Mouse (Mus musculus) heart, postnatal 36 days (tissue): ENCODE data around the gene Slc13a2. TPM values are rescaled to one million over a fixed set of nuclear protein-coding genes. Genes with fewer than 3 reads are reported as not detected.

Experiments used
- DNase-seq, 2 experiments: peaks; one replicate each; pipeline ENCODE4 v3.0.0; 2021 to 2022
- intact Hi-C: fragments of 180-260 bp; cut with DNase I; formaldehyde crosslinking; loops from one replicate; pipeline ENCODE4 v1.15.1; 2025
- total RNA-seq, 2 experiments: library from RNA; stranded (reverse); gene quantifications; 2 replicates each; pipeline ENCODE4 v1.2.3; 2021

Gene Slc13a2
- total RNA-seq, 2 experiments from 2014 or later: not detected

- intact Hi-C loops: loop anchor here (5.0 kb wide), 1 partner anchor 94 kb away; no protein-coding TSS in a partner anchor
- DNase-seq: peak; percentile 7 to 18
These were observed 63.5 kb downstream of the Slc13a2 start for GRCm38 (mm10) chr11:78358330-78359007.

- intact Hi-C loops: loop anchor here (5.0 kb wide), 1 partner anchor 97 kb away; no protein-coding TSS in a partner anchor
These were observed 66.4 kb downstream of the Slc13a2 start for GRCm38 (mm10) chr11:78355471-78356238.

GRCm38 (mm10) chr11:78354905-78355304, 67.1 kb downstream of the Slc13a2 start:
- intact Hi-C loops: loop anchor here (5.0 kb wide), 1 partner anchor 97 kb away; no protein-coding TSS in a partner anchor
- no peak for DNase-seq

More at GRCm38 (mm10) chr11:78355471-78356238, 66.4 kb downstream of the Slc13a2 start:
- DNase-seq: peak; percentile 59 to 75

- no peak for DNase-seq
- intact Hi-C loops: no loop called here
These were observed 68.9 kb downstream of the Slc13a2 start for GRCm38 (mm10) chr11:78353081-78353480.

- no peak for DNase-seq
These were observed 72.3 kb downstream of the Slc13a2 start for GRCm38 (mm10) chr11:78349441-78350358.

GRCm38 (mm10) chr11:78348474-78348873, 73.5 kb downstream of the Slc13a2 start:
- intact Hi-C loops: loop anchor here (5.0 kb wide), 1 partner anchor 86 kb away; the partner anchor contains the start of gene 2610507B11Rik
- no peak for DNase-seq

More at GRCm38 (mm10) chr11:78349441-78350358, 72.3 kb downstream of the Slc13a2 start:
- intact Hi-C loops: loop anchor here (5.0 kb wide), 1 partner anchor 87 kb away; the partner anchor contains the start of gene 2610507B11Rik

DNA sequence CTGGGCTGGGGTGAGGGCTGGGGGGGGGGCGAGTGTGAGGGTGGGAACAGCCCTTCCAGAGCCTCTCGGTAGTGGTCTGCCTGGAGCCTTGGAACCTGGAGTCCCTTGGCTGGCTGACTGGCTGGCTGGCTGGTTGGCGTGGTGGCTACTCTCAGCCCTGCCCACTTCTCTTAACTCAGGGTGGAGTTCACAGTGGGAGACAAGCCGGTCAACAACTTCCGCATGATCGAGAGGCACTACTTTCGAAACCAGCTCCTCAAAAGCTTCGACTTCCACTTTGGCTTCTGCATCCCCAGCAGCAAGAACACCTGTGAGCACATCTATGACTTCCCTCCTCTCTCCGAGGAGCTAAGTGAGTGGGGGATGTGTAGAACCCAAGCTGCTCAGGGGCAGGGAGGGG, 74.1 kb downstream of the Slc13a2 start:
- DNase-seq: peak in 1 of 2 experiments; percentile 29
- intact Hi-C loops: loop anchor here (5.0 kb wide), 1 partner anchor 86 kb away; the partner anchor contains the start of gene 2610507B11Rik

Other genes starting within 250 kb of the Slc13a2 start
- 1 to 10 TPM; 2.2 to 3.4 TPM for gene Nek8, start 245.5 kb downstream of the Slc13a2 start, total RNA-seq
- gene Tlcd1, start 245.5 kb downstream of the Slc13a2 start, total RNA-seq: 1 to 10 TPM; 6.1 to 7.5 TPM
- gene Rpl23a, start 238.6 kb downstream of the Slc13a2 start, total RNA-seq: 100 to 1,000 TPM; 805 to 853 TPM
- gene Rab34, start 233.8 kb downstream of the Slc13a2 start, total RNA-seq: 10 to 100 TPM in 1 of 2 experiments, 1 to 10 TPM in 1; 10.0 to 13.2 TPM
- gene Proca1, start 228.8 kb downstream of the Slc13a2 start, total RNA-seq: under 1 TPM; 0.50 to 0.70 TPM
- 10 to 100 TPM; 47.4 to 47.7 TPM for gene Sdf2, start 176.5 kb downstream of the Slc13a2 start, total RNA-seq
- gene Supt6, start 176.2 kb downstream of the Slc13a2 start, total RNA-seq: 10 to 100 TPM; 28.4 to 29.6 TPM
- gene 2610507B11Rik, start 160.5 kb downstream of the Slc13a2 start, total RNA-seq: 100 to 1,000 TPM; 187 to 210 TPM
- gene BC030499, start 131.4 kb downstream of the Slc13a2 start, total RNA-seq: under 1 TPM; 0.50 to 0.62 TPM
- under 1 TPM; 0.54 to 0.58 TPM for gene Spag5, start 120.7 kb downstream of the Slc13a2 start, total RNA-seq
- 1 to 10 TPM in 1 of 2 experiments, under 1 TPM in 1; 0.68 to 1.6 TPM for gene Aldoc, start 99.2 kb downstream of the Slc13a2 start, total RNA-seq
- gene Pigs, start 93.8 kb downstream of the Slc13a2 start, total RNA-seq: 10 to 100 TPM; 22.7 to 24.1 TPM
- 1 to 10 TPM; 5.3 to 6.2 TPM for gene Unc119, start 78.7 kb downstream of the Slc13a2 start, total RNA-seq
- gene Foxn1, start 35.7 kb downstream of the Slc13a2 start, total RNA-seq: not detected
- gene Slc46a1, start 43.5 kb upstream of the Slc13a2 start, total RNA-seq: 1 to 10 TPM; 1.6 to 1.8 TPM
- gene Sarm1, start 75.5 kb upstream of the Slc13a2 start, total RNA-seq: under 1 TPM; 0.46 to 0.50 TPM
- 10 to 100 TPM; 20.9 to 22.9 TPM for gene Vtn, start 76.9 kb upstream of the Slc13a2 start, total RNA-seq
- gene Sebox, start 81.2 kb upstream of the Slc13a2 start, total RNA-seq: not detected
- gene Tmem199, start 90.0 kb upstream of the Slc13a2 start, total RNA-seq: 10 to 100 TPM in 1 of 2 experiments, 1 to 10 TPM in 1; 9.4 to 10.3 TPM
- gene Poldip2, start 90.0 kb upstream of the Slc13a2 start, total RNA-seq: 100 to 1,000 TPM; 151 to 156 TPM
- gene Tnfaip1, start 114.1 kb upstream of the Slc13a2 start, total RNA-seq: 10 to 100 TPM; 38.4 to 42.1 TPM
- gene Ift20, start 114.1 kb upstream of the Slc13a2 start, total RNA-seq: 10 to 100 TPM; 39.1 to 42.9 TPM
- gene Tmem97, start 128.6 kb upstream of the Slc13a2 start, total RNA-seq: 1 to 10 TPM; 4.8 to 5.1 TPM